Mouse (Mus musculus): ENCODE measurements around the gene Chd4.
"Not testable (repeated sequence)": the region's sequence is repeated elsewhere in the genome, so short reads cannot be mapped to it uniquely, and the experiment has no call there.

Gene Chd4

DNA sequence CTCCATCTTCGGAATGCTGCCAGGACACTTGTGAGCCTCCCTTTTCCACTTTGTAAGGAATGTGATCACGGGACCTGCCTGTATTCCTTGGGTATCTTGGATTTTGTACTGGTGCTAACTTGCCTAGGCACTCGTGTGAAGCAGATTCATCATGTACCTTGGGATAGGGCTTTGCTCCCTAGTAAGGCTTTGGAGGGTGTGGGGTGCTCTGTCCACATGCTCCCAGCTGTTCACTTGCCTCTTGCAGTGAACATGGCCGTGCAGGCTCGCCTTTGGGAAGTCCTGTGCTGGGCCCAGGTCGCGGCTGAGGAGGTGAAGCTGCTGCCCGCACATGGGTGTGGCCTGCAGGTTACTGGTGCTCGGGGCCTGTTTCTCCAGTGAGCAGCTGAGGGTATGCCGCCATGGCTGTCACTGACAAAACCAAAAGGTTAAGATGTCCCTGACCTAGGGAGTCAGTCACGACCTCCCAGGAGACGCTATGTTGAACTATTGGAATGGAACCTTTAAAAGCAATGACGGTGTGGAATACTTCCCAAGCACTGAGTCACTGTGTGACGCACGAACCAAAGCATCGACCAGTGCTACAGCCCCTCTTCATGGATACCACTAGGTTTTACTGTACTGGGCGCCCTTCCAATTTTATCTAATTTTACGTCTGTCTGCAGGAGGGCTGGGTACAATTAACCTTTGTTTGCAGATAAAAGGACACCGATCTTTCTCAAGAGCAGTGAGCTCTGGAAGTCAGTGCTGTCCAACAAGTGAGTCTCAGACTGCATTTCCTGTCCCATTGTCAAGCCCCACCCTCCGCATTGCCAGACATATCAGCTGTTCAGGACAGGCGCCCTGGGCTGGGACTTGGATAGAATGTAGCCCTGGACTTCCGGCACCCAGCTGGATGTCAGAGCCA is 65.3 kb downstream of the Chd4 start:
- DNase-seq (ENCODE audit: low spot score) = peak; percentile 88

DNA sequence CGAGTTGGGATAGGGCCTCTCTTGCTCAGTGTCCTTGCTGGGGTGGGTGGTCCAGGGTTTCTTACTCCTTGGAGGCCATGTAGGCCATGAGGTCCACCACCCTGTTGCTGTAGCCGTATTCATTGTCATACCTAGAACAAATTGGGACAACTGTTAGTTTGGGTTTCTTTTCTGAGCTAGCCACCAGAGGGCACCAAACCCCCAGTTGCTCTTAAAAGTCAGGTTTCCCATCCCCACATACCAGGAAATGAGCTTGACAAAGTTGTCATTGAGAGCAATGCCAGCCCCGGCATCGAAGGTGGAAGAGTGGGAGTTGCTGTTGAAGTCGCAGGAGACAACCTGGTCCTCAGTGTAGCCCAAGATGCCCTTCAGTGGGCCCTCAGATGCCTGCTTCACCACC is 66.2 kb downstream of the Chd4 start:
- DNase-seq (ENCODE audit: low spot score) = peak; percentile 80

DNA sequence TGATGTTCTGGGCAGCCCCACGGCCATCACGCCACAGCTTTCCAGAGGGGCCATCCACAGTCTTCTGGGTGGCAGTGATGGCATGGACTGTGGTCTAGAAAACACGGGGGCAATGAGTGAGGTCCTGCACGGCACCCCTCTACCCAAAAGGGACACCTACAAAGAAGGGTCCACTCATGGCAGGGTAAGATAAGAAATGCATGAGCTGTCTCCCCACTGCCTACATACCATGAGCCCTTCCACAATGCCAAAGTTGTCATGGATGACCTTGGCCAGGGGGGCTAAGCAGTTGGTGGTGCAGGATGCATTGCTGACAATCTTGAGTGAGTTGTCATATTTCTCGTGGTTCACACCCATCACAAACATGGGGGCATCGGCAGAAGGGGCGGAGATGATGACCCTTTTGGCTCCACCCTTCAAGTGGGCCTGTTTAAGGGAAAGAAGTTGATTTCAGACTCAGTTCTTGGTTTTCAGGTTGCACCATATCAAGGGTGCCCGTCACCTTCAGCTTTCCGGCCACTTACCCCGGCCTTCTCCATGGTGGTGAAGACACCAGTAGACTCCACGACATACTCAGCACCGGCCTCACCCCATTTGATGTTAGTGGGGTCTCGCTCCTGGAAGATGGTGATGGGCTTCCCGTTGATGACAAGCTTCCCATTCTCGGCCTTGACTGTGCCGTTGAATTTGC is 67.0 kb downstream of the Chd4 start:
- DNase-seq (ENCODE audit: low spot score) = not testable (repeated sequence)

DNA sequence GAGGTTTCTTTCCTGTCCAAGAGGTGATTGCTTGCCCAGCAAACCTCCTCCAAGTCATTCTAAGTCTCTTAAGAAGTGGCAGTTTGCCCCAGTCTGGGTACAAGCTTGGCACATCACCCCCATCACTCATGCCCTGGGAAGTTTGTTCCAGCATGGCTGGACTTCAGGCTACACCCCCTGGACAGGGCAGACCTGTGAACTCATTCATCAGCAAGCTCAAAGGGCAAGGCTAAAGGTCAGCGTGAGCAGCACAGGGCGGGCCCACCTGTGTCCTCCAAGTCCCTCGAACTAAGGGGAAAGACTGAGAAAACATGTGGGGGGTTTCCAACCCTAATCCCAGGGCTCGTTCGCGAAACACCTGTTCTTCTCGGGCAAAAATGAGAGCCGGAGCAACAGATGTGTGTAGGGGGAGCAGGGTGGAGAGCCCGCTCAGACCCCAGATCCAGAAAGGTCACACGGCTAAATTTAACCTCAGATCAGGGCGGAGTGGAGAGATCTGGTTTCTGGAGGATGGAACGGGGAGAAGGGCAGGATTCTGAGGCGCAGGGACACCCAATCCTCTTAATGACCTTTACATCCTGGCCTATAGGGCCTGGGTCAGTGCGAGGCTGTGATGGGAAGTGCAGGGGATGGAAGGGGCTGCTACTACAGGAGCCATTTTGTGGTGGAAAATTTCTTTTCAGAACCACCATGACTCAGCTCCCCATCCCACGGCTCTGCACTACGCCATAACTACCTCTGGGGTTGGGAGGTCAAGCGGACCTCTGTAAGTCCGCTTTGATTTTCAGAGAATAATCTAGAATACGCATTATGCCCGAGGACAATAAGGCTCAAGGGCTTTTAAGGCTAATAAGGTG is 68.2 kb downstream of the Chd4 start:
- DNase-seq (ENCODE audit: low spot score) = peak; percentile 43

DNA sequence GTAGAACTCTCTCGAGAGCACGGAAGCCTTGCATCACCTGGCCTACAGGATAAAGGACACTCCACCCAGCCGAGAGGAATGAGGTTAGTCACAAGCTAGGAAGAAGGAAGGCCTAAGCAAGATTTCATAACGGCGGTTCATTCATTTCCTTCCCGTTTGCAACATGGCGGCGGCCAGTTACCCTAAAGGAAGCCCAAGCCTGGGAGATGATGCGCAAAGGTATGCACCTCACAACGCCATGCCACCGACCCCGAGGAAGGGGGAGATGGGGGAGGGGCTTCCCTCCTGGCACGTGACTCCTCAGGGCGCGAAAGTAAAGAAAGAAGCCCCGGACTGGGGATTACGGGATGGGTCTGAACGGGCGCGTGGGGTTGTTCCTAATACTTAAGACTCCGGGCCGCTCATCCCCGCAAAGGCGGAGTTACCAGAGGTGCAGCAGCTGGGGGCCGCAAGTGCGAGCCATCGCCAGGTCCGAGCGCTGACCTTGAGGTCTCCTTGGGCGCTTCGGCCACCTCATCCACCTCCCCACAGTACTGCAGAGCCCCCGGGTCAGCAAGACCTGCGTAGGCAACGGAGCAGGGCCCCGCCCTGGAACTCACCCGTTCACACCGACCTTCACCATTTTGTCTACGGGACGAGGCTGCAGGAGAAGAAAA is 69.0 kb downstream of the Chd4 start:
- DNase-seq (ENCODE audit: low spot score) = peak; percentile 78

DNA sequence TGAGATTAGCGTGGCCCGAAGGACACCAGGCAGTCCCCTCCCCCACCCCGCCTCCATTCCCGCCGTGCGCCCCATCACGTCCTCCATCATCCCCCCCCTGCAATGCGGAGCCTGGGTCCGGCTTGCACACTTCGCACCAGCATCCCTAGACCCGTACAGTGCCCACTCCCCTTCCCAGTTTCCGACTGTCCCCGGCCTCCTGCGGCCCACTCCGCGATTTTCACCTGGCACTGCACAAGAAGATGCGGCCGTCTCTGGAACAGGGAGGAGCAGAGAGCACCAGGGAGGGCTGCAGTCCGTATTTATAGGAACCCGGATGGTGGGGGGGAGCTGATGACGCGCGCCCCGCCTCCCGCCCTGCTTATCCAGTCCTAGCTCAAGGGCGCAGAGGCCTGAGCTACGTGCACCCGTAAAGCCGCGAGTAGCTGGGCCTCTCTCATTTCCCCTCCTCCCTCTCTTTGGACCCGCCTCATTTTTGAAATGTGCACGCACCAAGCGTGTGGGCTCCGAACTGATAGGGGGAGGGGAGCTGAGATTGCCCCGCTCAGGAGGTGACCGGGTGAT is 69.6 kb downstream of the Chd4 start:
- DNase-seq (ENCODE audit: low spot score) = peak; percentile 95

DNA sequence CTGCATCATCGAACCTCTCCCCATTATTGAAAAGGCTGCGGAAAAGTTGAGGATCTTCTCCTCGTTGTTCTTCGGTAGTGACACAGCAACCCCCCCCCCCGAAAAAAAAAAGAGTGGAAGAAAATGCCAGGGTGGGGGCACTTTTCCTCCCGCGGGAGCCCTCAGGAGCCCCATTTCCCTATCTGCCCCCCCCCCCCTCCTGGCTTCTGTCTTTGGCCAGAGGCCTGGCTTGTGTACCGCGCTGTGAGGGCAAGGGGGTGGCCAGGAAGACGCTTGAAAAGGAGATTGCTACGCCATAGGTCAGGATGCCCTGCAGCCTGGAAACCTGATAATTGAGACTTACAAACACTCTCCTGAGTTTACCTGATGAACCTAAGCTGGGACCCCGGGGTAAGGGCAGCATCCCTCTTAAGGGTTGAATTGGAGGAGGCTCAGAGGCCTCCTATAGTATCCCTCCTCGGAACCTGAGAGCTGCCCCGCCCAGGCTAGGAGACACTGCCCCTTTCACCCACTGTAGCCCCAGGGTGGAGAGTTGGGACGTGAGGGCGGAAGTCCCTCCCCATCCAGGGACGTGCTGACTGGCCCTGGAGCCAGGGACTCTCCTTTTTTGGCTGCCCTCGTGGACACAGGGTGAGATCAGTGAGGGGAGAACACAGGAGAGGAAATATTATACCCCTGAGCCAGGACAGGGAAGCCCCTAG is 70.4 kb downstream of the Chd4 start, which contains the start of gene Gapdh:
Gapdh (minus strand) TSS at position 417 of the 701 bp plus-strand sequence.
- DNase-seq (ENCODE audit: low spot score) = peak; percentile 85

DNA sequence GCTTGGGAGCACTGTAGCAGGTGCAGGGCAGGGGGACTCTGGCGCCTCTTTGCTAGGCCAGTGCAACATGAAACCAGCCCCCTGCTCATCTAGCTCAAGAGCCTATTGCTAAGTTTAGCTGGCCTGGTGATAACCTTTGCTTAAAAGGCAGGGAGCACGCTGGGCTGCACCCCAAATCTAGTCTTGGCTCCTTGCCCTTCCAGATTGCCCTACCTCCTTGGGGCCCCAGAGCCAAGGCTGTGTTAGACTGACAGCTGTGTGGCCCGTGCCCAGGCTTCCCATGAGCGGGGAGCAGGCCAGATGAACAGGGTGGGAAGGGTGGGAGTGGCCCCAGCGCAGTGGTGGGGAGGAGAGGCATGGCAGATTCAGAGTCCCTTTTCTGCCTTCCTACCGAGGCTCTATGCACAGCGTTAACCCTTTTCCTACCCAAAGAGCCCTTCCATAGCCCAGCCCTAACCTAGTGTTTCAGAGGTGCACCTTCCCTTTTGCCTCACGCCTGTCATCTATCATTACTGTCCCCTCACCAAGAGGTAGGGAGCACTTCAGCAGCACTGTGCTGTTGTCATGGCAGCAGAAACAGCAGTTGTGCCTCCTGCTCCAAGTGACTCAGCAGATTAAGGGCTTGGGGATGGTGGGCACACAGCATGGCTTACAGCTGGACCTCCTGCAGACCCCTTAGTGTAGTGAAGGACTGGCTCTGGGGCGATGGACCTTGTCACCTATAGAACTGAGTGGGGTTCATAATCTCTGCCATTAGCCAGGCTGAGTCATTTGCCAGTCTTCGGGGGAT is 71.3 kb downstream of the Chd4 start:
- peak; percentile 65 for DNase-seq (ENCODE audit: low spot score)

DNA sequence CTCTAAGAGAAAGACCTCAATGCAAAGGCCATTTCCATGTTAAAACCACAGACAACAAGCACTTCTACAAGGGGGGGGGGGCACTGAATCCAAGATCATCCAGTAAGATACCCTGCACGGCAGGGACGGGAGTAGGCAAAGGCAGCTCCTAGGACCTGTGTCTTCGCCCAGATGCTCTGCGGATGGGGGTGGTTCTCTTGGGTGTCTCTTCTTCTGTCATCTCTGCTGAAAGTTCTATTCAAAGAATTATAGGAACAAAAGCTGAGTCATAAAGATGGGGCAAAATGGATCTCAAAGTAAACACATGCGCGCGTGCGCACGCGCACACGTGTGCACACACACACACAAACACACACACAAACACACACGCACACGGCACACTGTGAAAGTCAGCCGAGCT is 72.3 kb downstream of the Chd4 start:
- DNase-seq (ENCODE audit: low spot score) = no peak

DNA sequence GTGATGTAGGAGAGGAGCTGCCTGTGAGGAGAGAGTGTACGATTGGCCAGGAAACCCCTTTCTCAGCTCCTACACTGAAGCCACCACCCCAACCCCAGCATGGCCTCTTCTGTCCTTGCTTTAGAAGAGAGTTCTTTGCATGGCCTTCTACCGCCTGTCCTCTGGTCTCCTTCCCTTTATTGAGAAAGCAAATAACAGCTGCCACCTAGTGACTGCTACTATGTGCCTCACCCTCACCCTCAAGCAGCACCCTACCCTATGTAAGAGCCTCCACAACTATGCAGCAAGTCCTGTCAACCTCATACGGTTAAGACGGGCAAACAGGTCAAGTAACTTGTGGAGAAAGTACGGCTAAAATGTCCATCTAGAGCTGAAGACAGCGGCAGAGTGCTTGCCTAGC is 74.4 kb downstream of the Chd4 start:
- no peak for DNase-seq (ENCODE audit: low spot score)

DNA sequence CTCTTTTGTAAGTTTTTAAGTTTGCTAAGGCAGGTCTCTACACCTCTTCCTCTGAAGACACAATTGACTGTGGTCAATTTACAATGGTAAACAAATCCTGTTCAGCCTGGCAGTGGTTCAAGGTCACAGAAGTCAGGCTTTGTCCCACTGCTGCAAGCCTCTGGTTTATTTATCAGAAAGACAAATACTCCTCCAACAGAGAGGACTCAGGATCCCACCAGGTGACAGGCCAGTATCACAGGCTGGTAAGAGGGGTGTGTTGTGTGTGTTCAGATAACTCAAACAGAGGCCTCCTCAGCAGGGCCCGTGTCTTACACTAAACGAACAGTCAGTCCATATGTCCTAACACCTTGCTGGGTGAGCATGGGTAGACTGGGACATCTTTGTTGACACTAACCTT is 76.7 kb downstream of the Chd4 start:
- DNase-seq (ENCODE audit: low spot score) = no peak

DNA sequence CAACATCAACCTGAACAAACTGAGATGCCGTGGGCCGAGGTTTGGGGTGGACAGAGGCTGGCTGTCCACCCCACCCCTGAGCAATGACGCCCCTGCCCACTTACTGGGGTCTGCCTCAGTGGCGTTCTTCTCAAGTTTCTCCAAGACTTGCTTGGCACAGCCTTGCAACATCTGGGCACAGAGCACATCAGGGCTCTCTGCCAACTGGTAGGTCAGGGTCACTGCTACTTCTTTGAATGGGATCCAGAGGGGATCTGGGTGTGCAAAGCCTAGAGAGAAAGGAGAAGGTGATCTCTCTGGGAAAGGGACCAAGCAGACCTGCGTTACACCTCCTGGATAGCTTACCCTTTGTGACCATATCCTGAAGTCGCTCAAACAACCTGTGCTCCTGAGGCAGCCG is 77.5 kb downstream of the Chd4 start:
- no peak for DNase-seq (ENCODE audit: low spot score)

DNA sequence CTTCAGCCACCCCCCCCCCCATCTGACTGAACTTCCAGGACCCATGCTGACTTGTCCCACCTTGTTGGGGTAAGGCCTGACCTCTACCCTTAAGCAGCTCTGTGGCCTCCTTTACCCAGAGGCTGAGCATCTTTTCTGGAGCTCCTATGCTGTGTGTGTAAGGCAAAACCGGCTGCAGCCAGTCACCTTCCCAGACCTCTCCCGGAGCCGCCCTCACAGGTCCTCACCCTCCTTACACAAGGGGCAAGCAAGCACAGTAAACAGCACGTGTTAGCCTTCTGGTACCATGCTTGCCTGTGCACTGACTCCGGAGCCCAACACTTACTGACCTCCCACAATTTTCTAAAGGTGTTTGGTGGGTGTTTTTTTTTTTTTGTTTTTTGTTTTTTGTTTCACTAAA is 79.7 kb downstream of the Chd4 start:
- DNase-seq (ENCODE audit: low spot score) = no peak

DNA sequence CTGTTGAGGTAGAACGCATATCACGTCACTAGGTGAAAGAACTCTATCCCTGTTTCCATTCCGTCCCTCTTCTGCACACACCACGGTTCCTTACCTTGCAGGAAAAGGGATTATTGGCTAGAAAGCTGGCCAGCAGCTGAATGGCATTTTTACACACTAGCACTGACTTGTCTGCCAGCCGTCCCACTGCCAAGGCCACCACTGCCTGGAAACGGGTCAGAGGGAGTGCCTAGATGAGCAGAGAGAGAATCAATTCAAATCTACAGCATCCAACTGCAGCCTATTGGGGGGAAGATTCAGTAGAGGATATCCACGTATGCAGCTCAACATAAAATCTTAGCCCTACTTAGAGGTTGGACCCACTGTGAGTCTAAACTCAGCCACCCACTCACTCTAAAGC is 83.8 kb downstream of the Chd4 start:
- no peak for DNase-seq (ENCODE audit: low spot score)
